Mouse (Mus musculus): ENCODE measurements around the gene Hhip.

DNA sequence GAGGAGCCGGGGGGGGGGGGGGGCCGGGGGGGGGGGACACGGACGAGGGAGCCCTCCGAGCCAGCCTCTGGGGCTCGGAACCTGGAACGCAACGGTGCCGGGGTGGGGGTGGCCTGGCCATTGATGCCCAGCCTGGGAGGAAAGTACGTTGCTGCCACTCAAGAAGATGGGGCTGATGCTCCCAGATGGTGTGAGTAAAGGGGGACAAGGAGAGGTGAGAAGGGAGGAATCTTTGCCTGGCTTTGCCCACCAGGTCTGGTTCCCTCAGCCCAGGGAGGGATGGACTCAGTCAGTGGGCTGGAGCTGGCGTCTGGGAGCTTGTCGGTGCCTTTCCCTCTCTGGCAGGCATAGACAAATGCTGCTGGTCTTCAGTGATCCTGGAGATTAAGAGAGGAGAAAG lies 387 bp upstream of the Hhip start:
- TF ChIP-seq CTCF (IDR thresholded peaks at IDR 0.05) (no peak), POLR2A (IDR thresholded peaks at IDR 0.05; ENCODE audit: insufficient read depth, low read depth, low read length) (no peak)

Data from heart, adult 2 months (tissue).